Mouse (Mus musculus): ENCODE measurements around the gene Pgm5.

Gene Pgm5

DNA sequence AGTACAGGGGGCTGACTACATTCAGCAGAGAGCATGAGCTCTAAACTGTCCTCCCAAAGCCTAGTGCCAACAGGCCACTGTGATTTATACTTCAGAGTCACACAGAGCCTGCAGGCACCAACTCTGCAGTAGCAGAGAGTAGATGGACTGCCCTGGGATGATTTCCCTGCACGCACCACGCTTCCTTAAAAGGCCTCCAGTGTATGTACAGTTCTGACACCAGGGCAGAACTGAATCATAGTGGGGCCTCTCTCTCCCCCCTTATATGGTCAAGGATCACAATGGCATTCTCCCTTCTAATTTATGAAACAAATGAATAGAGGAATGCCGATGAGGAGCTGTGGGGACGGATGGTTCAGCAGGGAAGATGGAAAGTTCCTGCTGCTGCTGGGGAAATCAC, 91.3 kb downstream of the Pgm5 start:
- DNase-seq (ENCODE audit: low spot score in 2 of 2), result no peak

- DNase-seq (ENCODE audit: low spot score in 2 of 2), result no peak
These were observed 94.3 kb downstream of the Pgm5 start for GRCm38 (mm10) chr19:24767401-24767800.

- no peak for DNase-seq (ENCODE audit: low spot score in 2 of 2)
These were observed 99.0 kb downstream of the Pgm5 start for GRCm38 (mm10) chr19:24762473-24763149.

- DNase-seq (ENCODE audit: low spot score in 2 of 2), result no peak
These were observed 105.0 kb downstream of the Pgm5 start for GRCm38 (mm10) chr19:24756627-24757026.

DNA sequence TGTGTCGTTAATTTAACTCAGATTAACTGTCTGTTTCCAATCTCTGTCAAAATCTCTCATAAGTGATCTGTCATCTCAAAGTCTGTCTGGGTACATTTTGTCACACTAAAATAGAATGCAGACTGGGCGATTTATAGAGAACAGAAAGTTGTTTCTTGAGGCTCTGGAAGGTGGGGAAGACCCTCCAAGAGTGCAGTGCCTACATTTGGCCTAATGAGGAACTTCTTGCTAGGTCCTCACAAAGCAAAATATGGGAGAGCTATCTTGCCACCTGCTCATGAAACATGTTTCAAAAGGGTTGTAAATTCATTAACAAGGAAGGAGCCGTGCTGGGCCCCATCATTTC, 107.2 kb downstream of the Pgm5 start:
- DNase-seq (ENCODE audit: low spot score in 2 of 2), result no peak

- DNase-seq (ENCODE audit: low spot score in 2 of 2), result no peak
These were observed 107.8 kb downstream of the Pgm5 start for GRCm38 (mm10) chr19:24753617-24754439.

GRCm38 (mm10) chr19:24752873-24753538, 108.6 kb downstream of the Pgm5 start:
- DNase-seq (ENCODE audit: low spot score in 2 of 2), result no peak

DNA sequence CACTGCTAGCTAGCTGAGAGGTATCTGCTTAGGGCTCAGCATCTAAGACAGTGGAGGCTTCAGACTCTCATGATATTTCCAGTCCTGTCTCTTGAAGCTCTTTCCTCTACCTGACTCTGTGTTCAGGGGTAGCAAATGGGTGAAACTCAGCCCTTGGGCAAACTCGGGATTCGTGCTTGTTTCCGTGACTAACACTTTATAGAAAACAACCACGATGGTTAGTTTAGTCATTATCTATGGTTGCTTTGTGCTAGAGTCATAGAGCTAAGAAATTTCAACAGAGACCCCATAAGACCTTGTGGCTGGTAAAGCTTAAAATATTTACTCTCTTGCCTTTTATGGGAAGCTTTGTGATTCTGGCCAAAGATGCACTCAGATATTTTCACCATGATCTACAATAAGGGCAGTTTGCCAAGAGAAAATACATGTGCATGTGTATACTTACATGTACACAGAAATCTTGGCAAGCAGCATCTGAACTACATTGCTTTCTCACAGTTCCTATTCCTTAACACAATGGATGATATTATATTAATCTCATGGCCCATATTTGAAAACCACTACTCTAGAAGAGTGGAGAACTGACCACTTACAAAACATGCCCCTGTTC, 115.3 kb downstream of the Pgm5 start:
- DNase-seq (ENCODE audit: low spot score in 2 of 2), result no peak

GRCm38 (mm10) chr19:24742606-24743005, 119.0 kb downstream of the Pgm5 start:
- no peak for DNase-seq (ENCODE audit: low spot score in 2 of 2)

- no peak for DNase-seq (ENCODE audit: low spot score in 2 of 2)
These were observed 122.9 kb downstream of the Pgm5 start for GRCm38 (mm10) chr19:24738786-24739185.

DNA sequence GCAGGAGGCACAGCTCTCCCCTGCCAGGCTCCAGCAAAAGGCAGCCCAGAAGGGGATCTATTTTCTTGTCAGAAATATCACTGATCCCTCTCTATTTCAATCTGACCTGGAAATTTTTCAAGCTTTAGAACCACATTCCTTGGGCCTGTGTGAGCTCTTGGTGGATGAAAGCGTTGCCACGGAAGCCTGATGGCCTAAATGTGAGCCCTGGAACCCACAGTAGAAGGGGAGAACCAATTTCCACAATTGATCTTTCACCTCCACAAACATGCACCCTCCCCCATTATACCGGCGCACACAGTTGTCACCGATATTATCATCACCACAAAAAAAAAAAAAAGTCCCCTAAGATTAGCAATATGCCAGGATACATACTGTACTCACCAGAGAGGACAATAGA, 123.6 kb downstream of the Pgm5 start:
- no peak for DNase-seq (ENCODE audit: low spot score in 2 of 2)

GRCm38 (mm10) chr19:24735484-24736128, 126.0 kb downstream of the Pgm5 start:
- DNase-seq (ENCODE audit: low spot score in 2 of 2), result no peak

DNA sequence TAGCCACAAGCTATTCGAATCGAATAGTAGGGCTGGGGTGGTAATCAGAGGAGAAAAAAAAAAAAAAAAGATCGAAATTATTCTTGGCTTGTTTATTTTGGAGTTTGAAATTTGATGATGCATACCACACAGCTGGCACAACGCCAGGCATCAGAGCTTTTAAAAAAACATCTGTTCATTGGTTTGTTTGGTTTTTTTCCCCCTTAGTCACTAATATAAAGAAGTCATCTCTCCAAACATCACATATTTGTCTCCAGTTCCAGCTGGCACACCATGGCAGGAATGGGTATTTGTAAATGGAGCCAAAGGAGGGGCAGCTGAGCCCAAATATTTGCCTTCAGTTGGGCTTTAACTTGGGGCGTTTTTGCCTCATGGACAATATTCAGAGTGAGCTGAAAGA, 131.0 kb downstream of the Pgm5 start:
- no peak for DNase-seq (ENCODE audit: low spot score in 2 of 2)

- no peak for DNase-seq (ENCODE audit: low spot score in 2 of 2)
These were observed 137.3 kb downstream of the Pgm5 start for GRCm38 (mm10) chr19:24724362-24724761.

GRCm38 (mm10) chr19:24720448-24720847, 141.2 kb downstream of the Pgm5 start:
- no peak for DNase-seq (ENCODE audit: low spot score in 2 of 2)

GRCm38 (mm10) chr19:24719504-24719903, 142.2 kb downstream of the Pgm5 start:
- DNase-seq (ENCODE audit: low spot score in 2 of 2), result no peak

DNA sequence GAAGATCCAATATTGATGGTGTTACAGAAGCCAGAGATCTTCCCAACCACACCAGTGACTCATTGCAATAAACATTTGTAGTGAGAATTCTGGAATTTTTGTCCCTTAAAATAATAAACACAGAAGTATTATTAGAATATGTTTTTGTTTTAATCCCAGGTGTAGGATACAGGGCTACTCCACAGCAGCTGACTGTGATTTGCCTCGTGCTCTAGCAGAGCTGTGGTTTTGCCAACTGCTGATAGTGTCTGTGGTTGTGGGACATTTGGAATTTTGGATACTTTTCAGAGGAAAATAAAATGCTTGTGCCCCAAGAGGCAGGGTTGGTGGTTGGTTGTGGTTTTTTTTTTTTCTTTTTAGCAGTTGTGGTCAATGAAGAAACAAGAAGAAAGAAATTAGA, 143.6 kb downstream of the Pgm5 start:
- DNase-seq (ENCODE audit: low spot score in 2 of 2), result no peak

DNA sequence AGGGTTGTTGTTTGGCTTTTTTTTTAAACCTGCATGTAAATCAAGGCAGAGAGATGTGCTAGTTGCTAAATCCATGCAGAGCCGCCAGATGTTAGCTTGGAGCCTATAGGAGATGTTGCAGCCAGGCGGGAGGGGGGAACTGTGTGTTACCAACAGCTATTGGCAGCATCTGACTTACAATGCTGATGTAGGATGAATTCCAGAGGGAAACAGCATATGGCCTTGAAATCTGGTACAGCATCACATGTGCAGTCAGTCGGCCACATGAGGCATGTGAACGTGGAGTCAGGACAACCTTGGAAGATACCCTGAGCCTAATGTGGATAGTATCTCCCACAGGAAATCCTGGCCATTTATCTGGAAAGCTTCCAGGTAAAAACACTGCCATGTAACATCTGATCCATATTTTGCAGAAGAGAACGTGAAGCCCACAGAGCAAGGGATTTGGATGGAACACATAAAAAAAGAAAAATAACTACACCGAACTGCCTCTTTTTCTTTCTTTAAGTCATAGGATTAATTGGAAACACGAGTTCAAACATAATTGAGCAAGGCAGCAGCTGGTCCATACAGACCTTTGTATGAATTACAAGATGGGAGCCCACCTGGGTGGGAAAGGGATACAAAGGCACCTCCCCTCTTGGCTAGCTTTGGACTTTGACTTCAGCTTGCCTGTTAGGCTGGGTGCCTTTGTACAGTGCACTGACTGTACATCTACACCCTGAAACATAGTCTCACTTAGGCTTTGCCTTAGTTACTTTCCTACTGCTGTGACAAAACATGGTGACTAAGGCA, 145.2 kb downstream of the Pgm5 start:
- no peak for DNase-seq (ENCODE audit: low spot score in 2 of 2)

GRCm38 (mm10) chr19:24708032-24708431, 153.6 kb downstream of the Pgm5 start:
- no peak for DNase-seq (ENCODE audit: low spot score in 2 of 2)

GRCm38 (mm10) chr19:24707071-24707906, 154.4 kb downstream of the Pgm5 start:
- DNase-seq (ENCODE audit: low spot score in 2 of 2), result no peak
